Mouse (Mus musculus): ENCODE measurements at regions not wholly inside any gene's neighbourhood (a gene's known extent, or its start where the extent isn't known, plus 50 kb on each side); places are given as distances from the start of the nearest gene placed in this dataset.

DNA sequence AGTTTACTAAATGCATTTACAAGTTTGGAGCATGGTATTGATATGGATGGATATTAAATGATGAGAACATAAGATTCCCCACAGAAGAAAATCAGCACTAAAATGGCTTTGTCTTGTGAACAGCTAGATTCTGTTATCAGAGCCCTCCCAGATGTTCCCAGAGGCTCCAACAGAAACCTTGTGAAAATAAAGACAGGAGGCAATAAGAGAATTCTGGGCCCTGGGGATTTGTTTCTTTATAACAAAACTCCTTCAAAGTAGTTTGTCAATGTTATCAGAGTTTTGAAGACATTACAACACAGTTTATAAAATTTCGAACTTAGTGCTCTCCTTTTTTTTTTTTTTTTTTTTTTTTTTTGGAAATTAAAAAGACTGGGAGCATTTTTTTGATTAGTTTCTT, 56.8 kb upstream of the Dcn start:
- DNase-seq = no peak
- intact Hi-C loops (cut with DNase I) = no loop called here

DNA sequence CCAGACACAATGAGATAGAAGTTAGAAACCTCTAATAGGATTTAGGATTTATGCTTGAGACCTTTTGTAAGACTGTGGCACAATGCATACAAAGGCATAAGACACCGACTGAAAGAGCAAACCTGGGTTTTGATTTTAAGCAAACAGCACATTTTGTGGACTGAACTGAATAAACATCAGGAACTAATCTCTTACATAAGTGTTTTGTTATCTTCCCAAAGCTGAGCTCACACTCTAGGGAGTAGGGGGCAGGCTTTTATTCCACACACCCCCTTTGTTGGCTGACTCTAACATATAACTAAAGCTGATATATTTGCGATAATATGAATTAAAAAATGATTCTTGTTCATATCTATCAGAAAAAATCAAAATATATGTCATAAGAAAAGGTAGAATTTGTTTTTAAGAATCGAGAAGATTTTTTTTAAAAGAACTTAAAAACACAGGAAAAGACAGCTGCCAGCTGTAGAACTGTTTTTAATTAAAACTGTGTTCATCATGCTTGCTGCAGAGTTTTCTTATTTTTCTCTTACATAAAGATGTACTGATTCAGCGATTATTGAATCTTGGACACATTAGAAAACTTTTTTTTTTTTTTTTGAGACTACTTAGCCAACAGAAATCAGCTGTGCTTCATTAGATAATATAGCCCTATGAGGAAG, 56.2 kb upstream of the Dcn start:
- DNase-seq = no peak

More for the DNA sequence above, 56.2 kb upstream of the Dcn start:
- intact Hi-C loops (cut with DNase I) = no loop called here

Small RNA genes lying in the stretch of these regions (microRNA-seq; reads per million reads assigned to microRNA genes)
- gene Gm24587 (ENCODE audit: borderline number of aligned reads in 2 of 2) (0 reads per million in 2 experiments), gene Mir3966 (ENCODE audit: borderline number of aligned reads in 2 of 2) (0 reads per million in 2 experiments)
